Mouse (Mus musculus) CH12F3 (cell line): Measurements from ENCODE around the gene Rpl3.

Experiments
- in situ Hi-C: fragments of 300-500 bp; cut with MboI; formaldehyde crosslinking; loops from 2 replicates; pipeline ENCODE4 v1.14.3; 2020; ENCODE audit warnings: low sequenced_read_pairs

The Rpl3 gene

GRCm38 (mm10) chr15:80092041-80092441 is 373 bp upstream of the Rpl3 start:
- in situ Hi-C loops, result loop anchor here (10.0 kb wide), 1 partner anchor 133 kb away; no protein-coding TSS in a partner anchor

- in situ Hi-C loops, result loop anchor here (10.0 kb wide), 1 partner anchor 134 kb away; no protein-coding TSS in a partner anchor
These were observed 937 bp downstream of the Rpl3 start for GRCm38 (mm10) chr15:80090741-80091120.

GRCm38 (mm10) chr15:80090155-80090554 is 1.5 kb downstream of the Rpl3 start:
- in situ Hi-C loops, result loop anchor here (10.0 kb wide), 1 partner anchor 135 kb away; no protein-coding TSS in a partner anchor

- in situ Hi-C loops, result no loop called here
These were observed 3.0 kb downstream of the Rpl3 start for GRCm38 (mm10) chr15:80088637-80089036.

- in situ Hi-C loops, result no loop called here
These were observed 4.2 kb downstream of the Rpl3 start for GRCm38 (mm10) chr15:80087406-80088012.

- in situ Hi-C loops, result no loop called here
These were observed 7.9 kb downstream of the Rpl3 start for GRCm38 (mm10) chr15:80083740-80084139.

DNA sequence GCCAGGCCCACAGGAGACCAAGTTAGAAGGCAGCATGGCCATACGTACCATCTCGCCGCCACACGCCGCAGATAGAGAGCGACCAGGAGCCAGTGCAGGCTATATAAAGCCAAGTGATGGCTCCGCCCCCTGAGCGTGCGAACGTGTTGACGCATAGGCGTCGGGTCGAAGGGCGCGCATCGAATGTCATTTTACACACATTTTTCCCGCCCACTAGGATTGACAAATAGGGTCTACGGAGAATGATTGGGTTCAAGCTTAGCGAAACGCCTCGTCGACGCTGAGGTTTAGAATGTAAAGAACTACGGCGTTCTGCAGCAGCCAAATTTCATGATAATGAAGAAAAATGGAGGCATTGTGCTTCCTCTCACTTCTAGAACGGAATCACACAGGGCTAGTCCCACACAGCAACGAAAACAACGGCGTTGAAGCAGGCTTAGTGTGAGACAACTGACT is 8.4 kb downstream of the Rpl3 start:
- in situ Hi-C loops, result no loop called here

- in situ Hi-C loops, result no loop called here
These were observed 8.9 kb downstream of the Rpl3 start for GRCm38 (mm10) chr15:80082661-80083275.

- in situ Hi-C loops, result no loop called here
These were observed 9.7 kb downstream of the Rpl3 start for GRCm38 (mm10) chr15:80081801-80082546.

DNA sequence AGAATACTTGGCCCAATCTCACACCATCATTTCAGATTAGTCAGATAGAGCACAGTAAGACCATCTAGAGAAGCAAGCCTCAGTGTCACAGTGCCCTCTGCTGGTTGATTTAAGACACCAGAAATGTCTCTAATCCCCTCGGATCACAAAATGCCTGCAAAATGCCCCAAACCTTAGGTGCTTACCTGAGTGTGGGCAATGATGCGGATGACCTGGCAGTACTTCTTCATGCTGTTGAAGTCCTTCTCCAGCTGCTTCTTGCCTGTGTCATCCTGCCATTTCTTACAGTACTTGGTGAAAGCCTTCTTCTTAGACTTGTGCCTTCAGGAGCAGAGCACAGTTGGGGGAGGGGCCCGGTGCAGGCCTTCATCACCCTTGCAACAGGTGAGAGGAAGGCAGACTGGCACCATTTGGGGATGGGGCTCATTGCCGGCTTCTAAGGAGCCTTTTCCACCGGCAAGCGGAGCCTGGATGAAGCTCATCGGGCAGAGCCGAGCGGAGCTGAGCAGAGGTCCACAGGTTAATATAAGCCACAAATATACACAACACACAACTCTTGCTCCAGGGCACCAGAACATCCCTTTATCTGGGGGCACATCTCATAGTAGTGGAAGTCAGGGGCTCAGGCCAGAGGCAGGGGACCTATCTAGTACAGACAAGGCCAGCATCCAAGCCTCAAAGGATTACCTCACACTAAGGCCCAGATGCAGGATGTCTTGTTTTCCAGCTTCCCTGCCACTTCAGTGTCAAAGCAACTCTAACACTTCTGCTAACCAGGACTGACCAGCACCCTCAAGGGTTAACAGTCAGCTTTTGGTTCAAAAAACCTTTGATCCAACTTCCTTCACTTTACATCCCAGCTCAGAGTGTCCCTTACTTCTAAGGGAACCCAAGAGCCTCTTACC is 10.7 kb downstream of the Rpl3 start:
- in situ Hi-C loops, result no loop called here

DNA sequence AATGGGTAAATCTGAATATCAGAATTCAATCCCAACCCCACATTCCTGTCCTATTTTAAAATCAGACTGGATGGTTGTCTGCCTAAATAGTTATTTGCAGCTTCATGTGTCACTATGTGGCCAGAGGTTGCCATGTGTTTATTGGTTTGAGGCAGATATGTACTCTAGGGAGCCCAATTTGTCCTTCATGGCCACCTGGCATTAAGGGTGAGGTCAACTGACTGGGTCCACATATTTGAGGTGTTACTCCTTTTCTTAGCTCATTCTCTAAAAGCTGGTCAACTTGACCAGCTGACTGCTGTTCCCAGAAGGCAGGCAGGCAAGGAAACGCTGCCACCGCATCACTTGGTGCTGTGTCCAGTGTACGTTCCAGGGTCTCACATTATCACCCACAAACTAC is 11.7 kb downstream of the Rpl3 start:
- in situ Hi-C loops, result no loop called here

DNA sequence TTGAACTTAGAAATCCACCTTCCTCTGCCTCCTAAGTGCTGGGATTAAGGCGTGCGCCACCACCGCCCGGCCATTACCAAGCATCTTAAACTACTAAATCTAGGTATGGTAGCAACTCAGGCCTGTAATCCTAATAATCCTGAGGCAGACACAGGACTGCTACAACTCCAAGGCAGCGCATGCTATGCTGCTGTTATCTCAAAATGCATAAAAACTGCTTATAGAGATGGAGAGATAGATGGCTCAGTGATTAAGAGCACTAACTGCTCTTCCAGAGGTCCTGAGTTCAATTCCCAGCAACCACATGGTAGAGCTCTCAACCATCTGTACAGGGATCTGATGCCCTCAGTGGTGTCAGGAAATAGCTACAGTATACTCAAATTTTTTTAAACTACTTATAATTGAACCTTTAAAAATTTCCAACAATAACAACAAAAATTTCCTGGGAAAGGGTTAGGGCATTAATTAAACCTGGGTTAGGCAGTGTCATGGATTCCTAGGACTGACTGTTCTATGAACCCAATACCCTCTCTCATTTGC is 12.5 kb downstream of the Rpl3 start:
- in situ Hi-C loops, result no loop called here

DNA sequence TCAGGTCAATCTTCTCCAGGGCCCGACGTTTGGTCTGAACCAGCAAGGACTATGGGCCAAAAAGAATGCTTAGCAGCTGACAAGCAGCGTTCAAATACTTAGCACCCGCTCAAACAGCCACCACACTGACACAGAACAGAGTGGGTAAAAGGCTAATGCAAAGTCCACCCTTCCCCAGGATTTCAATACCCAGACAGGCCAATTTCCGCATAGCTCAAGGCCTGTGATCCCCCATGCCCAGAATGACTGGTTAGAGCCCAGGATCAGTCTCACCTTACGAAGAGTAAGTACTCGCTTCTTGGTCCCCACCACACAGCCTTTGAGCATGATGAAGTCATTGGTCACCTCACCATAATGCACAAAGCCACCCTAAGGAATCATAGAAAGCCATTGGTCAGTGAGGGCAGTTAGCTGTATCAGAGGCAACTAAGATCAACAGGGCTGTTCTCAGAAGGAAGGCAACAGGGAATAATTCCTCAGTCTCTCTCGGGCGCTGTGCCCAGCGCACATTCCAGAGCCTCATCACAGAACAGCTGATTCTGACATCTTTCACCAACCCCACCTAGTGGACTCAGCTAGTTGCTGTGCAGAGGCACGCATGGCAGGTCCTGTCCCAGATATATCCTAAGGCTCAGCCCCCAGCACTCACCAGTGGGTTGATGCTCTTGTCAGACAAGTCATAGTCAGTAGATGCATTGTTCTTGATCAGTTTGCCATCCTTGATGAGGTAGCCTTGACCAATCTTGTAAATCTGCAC is 13.4 kb downstream of the Rpl3 start:
- in situ Hi-C loops, result no loop called here

DNA sequence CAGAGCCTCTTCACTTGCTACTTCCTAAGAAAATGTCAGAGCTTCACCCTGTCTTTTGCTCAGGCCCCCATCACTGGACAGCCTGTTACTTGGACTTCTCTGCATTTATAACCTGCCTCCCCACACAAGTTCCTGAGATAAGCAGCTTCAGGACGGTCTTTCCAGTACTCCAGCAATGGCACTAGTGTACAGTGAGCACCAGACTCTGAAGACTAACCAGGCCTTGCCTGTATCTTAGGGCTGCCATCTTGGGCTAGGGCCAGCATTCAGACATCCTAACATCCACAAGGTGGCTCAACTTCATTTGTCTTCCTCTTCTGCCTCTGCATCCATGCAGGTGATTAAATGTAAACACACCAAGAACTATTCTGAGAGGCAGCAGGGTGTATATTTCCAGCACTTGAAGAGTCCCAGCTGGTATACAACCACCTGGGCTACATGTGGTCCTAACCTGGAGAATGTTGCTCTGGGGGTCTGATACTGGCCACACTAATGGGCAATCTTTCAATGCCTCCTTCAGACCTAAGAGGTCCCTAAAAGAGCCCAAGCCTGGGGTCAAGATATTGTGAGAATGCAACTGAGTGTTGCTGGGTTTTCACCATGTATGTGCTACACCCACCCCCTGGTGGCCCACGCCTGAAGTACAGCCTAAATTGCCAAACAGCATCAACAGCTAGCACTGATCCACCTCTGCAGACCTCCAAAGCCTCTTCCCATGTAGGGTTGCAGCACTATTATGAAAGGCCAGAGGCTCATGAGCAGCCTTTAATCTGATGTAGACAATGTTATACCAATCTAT is 15.1 kb downstream of the Rpl3 start:
- in situ Hi-C loops, result no loop called here

DNA sequence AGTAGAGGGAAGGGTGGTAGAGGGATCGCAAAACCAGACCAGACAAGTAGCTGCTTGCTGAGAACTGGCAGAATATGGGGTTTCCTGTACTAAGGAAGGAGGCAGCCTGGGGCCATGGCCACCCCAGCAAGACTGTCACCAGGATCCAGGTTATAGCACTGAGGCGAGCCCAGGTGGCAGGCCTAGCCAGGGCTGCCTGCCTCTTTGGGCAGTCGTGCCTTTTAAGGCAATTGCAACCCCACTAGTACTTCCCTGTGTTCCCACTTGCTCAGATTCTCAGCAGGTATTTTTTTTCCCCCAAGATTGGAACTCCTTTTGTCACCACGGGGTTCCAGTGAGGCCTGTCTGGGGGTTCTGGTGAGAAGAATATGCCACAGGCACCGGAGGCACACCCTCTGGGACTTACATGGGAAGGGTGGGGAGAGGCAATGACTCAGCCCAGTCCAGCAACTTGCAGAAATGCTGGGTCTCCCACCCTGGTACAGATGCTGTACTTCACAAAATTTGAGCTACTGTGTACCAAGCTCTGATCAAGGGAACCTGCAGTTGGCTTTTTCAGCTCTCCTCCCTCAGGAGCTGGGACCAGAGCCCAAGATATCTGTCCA is 15.8 kb downstream of the Rpl3 start:
- in situ Hi-C loops, result no loop called here

- in situ Hi-C loops, result no loop called here
These were observed 16.3 kb downstream of the Rpl3 start for GRCm38 (mm10) chr15:80075374-80075694.

- in situ Hi-C loops, result no loop called here
These were observed 16.9 kb downstream of the Rpl3 start for GRCm38 (mm10) chr15:80074663-80075373.

- in situ Hi-C loops, result no loop called here
These were observed 18.4 kb downstream of the Rpl3 start for GRCm38 (mm10) chr15:80073256-80073621.
